Mouse (Mus musculus) spleen, adult 2 months (tissue): ENCODE measurements around the gene Wdr5b. TPM values are rescaled to one million over a fixed set of nuclear protein-coding genes. Genes with fewer than 3 reads are reported as not detected.
A peak's percentile ranks its signal among the peaks of the same experiment; 100 is the strongest.

Experiments used
- DNase-seq, 2 experiments: peaks; one replicate each; pipeline versions ENCODE4 v3.0.0 to v3.0.0-alpha.2; 2012 to 2021; ENCODE audit warnings: low spot score in 2 of 2, low read depth in 1 of 2
- H3K27ac ChIP-seq: fragments of 200-500 bp; 2 replicates; pipeline ENCODE4 v1.5.1; 2012; ENCODE audit warnings: low read length, inconsistent platforms; ENCODE audit not compliant: insufficient read depth
- H3K27me3 ChIP-seq: fragments of 200-500 bp; 2 replicates; pipeline ENCODE4 v1.6.1; 2012; ENCODE audit warnings: mild to moderate bottlenecking, moderate library complexity, low read length, inconsistent platforms; ENCODE audit not compliant: control insufficient read depth, insufficient read depth
- H3K36me3 ChIP-seq: fragments of 200-500 bp; 2 replicates; pipeline ENCODE4 v1.6.1; 2012; ENCODE audit warnings: mild to moderate bottlenecking, low read length, inconsistent platforms; ENCODE audit not compliant: control insufficient read depth, insufficient read depth
- H3K4me1 ChIP-seq: fragments of 200-500 bp; 2 replicates; pipeline ENCODE4 v1.6.1; 2011; ENCODE audit warnings: inconsistent platforms; ENCODE audit not compliant: control insufficient read depth, insufficient read depth, insufficient read length
- H3K4me3 ChIP-seq: fragments of 200-500 bp; 2 replicates; pipeline ENCODE4 v1.5.1; 2011; ENCODE audit warnings: mild to moderate bottlenecking, inconsistent platforms; ENCODE audit not compliant: insufficient read depth, insufficient read length; ENCODE audit errors: extremely low read depth
- CTCF ChIP-seq: fragments of 200-500 bp; IDR thresholded peaks from 2 replicates; pipeline ENCODE4 v1.5.1; 2011; ENCODE audit warnings: mild to moderate bottlenecking, inconsistent platforms; ENCODE audit not compliant: insufficient read depth, insufficient read length, insufficient replicate concordance; ENCODE audit errors: extremely low read depth
- POLR2A ChIP-seq: fragments of 200-500 bp; IDR thresholded peaks from 2 replicates; pipeline ENCODE4 v1.6.1; 2011; ENCODE audit warnings: low read depth, low read length, inconsistent platforms
- WGBS: fragments of 180-500 bp; shearing (Covaris S2); methylation state at CpG from one replicate; pipeline ENCODE4 v1.1.7; 2018; 5-methylcytosine and 5-hydroxymethylcytosine counted together
- polyA plus RNA-seq: library from polyadenylated mRNA; depleted of rRNA; stranded (reverse); fragments of >200 nt; gene quantifications from 2 replicates; pipeline ENCODE4 v1.2.3, GENCODE M21; 2012

The Wdr5b gene
- polyA plus RNA-seq, 1 experiment = 1.7 TPM

- Histone ChIP-seq H3K4me1 (no peaks in the 10 kb centered on the region), H3K4me3 (no peak overlapping the region), H3K27me3 (no peaks in the 10 kb centered on the region), H3K27ac (no peak overlapping the region), H3K36me3 (no peaks in the 10 kb centered on the region)
- DNase-seq = no peak
- WGBS = 66% methylated on average over 9 of the region's 9 CpGs
- TF ChIP-seq CTCF (no peak), POLR2A (no peak)
Measured at GRCm38 (mm10) chr16:36069819-36070575, 29.0 kb downstream of the Wdr5b start.

- peak overlapping the region; percentile 75 for H3K4me3 ChIP-seq
- H3K27me3 ChIP-seq = no peaks in the 10 kb centered on the region
- 1% methylated on average over 16 of the region's 16 CpGs for WGBS
- no peaks in the 10 kb centered on the region for H3K36me3 ChIP-seq
- peak overlapping the region; percentile 94 for H3K27ac ChIP-seq
- no peak for TF ChIP-seq CTCF
- TF ChIP-seq POLR2A = no peak
- H3K4me1 ChIP-seq = no peaks in the 10 kb centered on the region
- no peak for DNase-seq
Measured at GRCm38 (mm10) chr16:36071071-36071449, 30.1 kb downstream of the Wdr5b start.

DNA sequence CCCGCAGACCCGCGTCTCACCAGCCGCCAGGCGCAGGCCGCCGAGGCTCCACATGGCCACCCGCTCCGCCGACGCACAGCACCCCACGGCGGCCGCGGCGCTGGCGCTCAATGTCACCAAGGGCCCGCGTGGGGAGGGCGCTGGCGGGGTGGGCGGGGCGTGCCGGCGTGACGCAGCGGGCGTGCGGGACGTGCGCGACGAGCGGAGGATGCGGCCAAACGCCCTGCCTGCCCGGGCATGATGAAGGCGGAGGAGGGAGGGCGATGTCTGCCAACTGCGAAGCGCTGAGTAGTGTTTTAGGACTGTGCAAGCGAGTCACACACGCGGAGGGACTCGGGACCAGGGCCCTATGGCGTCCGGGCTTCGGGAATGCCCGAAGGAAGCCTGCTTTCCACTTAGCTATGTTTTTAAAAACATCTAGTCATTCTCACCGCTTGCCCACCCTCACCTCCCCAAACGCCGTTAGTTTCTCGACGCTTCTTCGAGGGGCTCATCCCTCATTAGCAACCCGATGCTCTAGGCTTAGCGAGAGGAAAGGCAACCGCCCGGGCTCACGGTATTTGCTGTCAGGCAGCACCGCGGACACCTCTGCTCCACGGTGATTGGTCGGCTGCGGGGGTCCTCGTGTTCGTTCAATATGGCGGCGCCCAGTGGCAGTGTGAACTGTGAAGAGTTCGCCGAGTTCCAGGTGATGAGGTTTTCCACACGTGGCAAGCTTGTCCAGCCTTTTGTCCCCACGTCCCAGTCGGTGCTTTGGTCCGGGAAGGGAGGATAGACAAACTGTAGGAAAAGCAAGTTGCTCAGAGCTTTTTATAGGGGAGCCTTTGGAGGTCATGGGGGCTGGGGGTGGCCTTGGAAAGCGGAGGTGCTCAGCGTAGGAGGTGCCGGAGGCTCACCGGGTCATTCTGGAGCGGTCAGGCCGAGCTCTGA, 30.7 kb downstream of the Wdr5b start, which contains the start of the genes Fam162a and Ccdc58:
Fam162a (minus strand) TSS at position 145 of the 930 bp plus-strand sequence.
Ccdc58 (plus strand) TSS at position 236 of the 930 bp plus-strand sequence.
- DNase-seq = peak; percentile 82 to 87
- H3K4me1 ChIP-seq = no peaks in the 10 kb centered on the region
- no peaks in the 10 kb centered on the region for H3K36me3 ChIP-seq
- peak within 1 kb of the TSS; percentile 75 for H3K4me3 ChIP-seq
- TF ChIP-seq POLR2A (peak; percentile 97), CTCF (no peak)
- under 1% methylated on average over 81 of the region's 81 CpGs for WGBS
- no peaks in the 10 kb centered on the region for H3K27me3 ChIP-seq
- peak within 1 kb of the TSS; percentile 94 for H3K27ac ChIP-seq

DNA sequence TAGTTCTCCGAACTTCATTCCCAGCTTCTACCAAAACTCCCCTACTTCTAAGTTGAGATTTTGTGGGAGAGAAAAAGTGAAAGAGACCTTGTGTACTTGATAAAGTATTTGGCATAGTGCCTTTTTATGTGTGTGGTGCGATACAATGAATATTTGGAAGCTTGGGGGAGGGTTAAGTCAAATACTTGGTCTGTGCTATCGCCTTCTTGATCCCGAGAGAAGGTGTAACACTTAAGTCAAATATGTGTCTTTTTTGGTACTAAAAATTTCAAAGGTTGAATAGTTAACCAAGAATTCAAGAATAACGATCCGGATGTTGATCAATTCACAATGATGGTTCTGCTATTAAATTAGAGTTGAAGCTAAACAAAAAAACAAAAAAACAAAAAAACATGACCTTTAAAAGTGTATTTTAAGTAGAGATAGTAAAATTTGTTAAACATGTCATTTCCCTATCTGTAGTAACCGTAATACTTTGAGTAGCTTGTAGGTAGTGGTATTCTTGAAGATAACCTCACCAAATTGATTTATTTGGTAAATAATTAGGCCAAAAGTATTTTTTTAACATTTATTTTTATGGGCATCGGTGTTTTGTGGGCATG, 31.5 kb downstream of the Wdr5b start:
- H3K4me1 ChIP-seq = no peaks in the 10 kb centered on the region
- TF ChIP-seq POLR2A = no peak
- no peak for TF ChIP-seq CTCF
- no peak for DNase-seq
- H3K27ac ChIP-seq = no peak overlapping the region
- no peaks in the 10 kb centered on the region for H3K36me3 ChIP-seq
- WGBS = 29% methylated on average over 8 of the region's 8 CpGs
- H3K4me3 ChIP-seq = peak overlapping the region; percentile 75
- H3K27me3 ChIP-seq = no peaks in the 10 kb centered on the region

DNA sequence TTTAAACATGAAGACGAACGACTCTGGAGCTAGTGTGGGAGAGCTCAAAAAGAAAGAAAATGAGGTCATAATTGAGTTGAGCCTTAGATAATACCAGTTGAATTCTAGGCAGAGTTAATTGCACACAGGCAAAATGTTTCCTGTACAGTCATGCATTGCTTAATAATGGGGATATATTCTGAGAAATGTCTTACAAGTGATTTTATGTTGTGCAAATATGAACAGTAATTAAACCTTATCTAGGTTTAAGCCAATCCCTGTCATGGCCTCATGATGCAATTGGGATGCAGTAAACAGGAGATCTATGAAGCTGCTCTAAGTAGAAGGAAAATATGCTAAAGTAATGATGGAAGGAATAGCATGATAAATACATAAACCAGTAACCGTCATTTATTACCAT, 33.8 kb downstream of the Wdr5b start:
- WGBS = 89% methylated on average over 3 of the region's 3 CpGs
- TF ChIP-seq CTCF (no peak), POLR2A (no peak)
- no peaks in the 10 kb centered on the region for H3K36me3 ChIP-seq

GRCm38 (mm10) chr16:36079916-36080315, 38.9 kb downstream of the Wdr5b start:
- peaks cover 2% of the 10 kb centered on the region; the same call in 1 of the 2 replicates for H3K36me3 ChIP-seq
- TF ChIP-seq POLR2A (no peak), CTCF (no peak)

More for the DNA sequence above, 33.8 kb downstream of the Wdr5b start:
- Histone ChIP-seq H3K27ac (no peak overlapping the region), H3K4me1 (no peaks in the 10 kb centered on the region), H3K4me3 (no peak overlapping the region), H3K27me3 (no peaks in the 10 kb centered on the region)
- no peak for DNase-seq

More at GRCm38 (mm10) chr16:36079916-36080315, 38.9 kb downstream of the Wdr5b start:
- Histone ChIP-seq H3K4me1 (no peaks in the 10 kb centered on the region), H3K4me3 (no peak overlapping the region), H3K27ac (no peak overlapping the region), H3K27me3 (no peaks in the 10 kb centered on the region)
- 93% methylated on average over 3 of the region's 3 CpGs for WGBS
- DNase-seq = no peak
